In the genomic region with DNA sequence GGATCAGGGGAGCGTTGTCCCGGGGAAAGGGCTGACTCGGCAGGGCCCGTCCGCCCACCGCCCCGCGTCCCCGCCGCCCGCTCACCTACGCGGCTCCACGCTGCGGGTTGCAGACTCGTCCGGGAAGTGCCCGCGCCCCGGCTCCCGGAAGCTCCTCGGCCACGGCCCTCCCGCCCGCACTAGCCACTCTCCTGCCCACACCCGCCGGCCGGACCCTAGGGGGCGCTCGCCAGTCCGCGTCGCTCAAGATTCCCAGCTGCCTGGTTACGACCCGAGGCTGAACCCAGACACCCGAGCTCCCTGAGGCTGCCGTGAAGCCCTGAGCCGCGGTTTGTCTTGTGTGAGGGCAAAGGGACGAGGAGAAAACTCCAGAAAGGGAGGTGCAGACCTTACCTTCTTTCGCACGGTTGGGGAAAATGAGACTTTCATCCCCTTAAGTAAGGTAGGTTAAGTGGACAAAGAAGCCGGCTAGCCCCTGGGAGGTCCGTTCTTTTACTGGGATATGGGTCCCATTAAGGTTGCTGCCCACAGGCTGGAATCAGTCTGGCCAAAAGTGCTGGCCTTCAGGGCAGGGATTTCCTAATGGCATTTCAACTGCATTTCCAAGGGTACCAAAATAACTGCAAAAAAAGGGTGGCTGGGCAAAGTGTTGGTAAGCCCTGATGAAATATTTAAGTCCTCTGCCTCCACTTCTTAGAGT, we compare ENCODE assay signal across 8 mouse cellular contexts. TPM values are rescaled to one million over a fixed set of nuclear protein-coding genes. Genes with fewer than 3 reads are reported as not detected.
DNase-seq lines count a peak whose midpoint lies in the region; ATAC-seq and TF ChIP-seq lines count a peak whose summit lies in the region.

Srpr (plus strand) TSS at position 404 of the 700 bp plus-strand sequence.
Tirap (minus strand) TSS at position 520 of the 700 bp plus-strand sequence.

- peak; percentile 85 for DNase-seq in G1E (ENCODE audit: low spot score)
- peak; percentile 92 to 95 for DNase-seq in cerebellum, adult 18-20 months
- peak; percentile 85 for DNase-seq in heart, postnatal 25 days (ENCODE audit: low spot score)
- peak; percentile 83 for DNase-seq in layer of hippocampus, adult 11-12 months (ENCODE audit: low spot score)
- DNase-seq in lung, adult 18-20 months: peak; percentile 93 to 95
- DNase-seq in testis, postnatal 10 days (ENCODE audit: low spot score): peak; percentile 95

- H3K9me3 ChIP-seq in G1E (replicated peaks): no peaks in the 10 kb centered on the region
- H3K9me3 ChIP-seq in forebrain, embryonic 16.5 days (ENCODE audit: control insufficient read depth, low read length): no peaks in the 10 kb centered on the region
- H3K9me3 ChIP-seq in neural tube, embryonic 14.5 days (ENCODE audit: control insufficient read depth, low read length): no peaks in the 10 kb centered on the region

- peak within 1 kb of the TSS; percentile 78 for H3K4me3 ChIP-seq in G1E (ENCODE audit: low read depth, low read length)
- peak within 1 kb of the TSS; percentile 53 for H3K4me3 ChIP-seq in forebrain, embryonic 16.5 days (replicated peaks; ENCODE audit: low read length)
- H3K4me3 ChIP-seq in neural tube, embryonic 14.5 days (ENCODE audit: low read depth, low read length): peak within 1 kb of the TSS; percentile 48

- no peaks in the 10 kb centered on the region for H3K27me3 ChIP-seq in G1E (ENCODE audit: insufficient read depth, low read length)
- H3K27me3 ChIP-seq in forebrain, embryonic 16.5 days (replicated peaks; ENCODE audit: control insufficient read depth, insufficient read depth, low read length): no peaks in the 10 kb centered on the region
- H3K27me3 ChIP-seq in neural tube, embryonic 14.5 days (ENCODE audit: control insufficient read depth, insufficient read depth, low read length): no peaks in the 10 kb centered on the region

- H3K4me1 ChIP-seq in G1E (ENCODE audit: insufficient read depth, low read depth, low read length): peaks cover 48% of the 10 kb centered on the region
- peaks cover 13% of the 10 kb centered on the region for H3K4me1 ChIP-seq in forebrain, embryonic 16.5 days (replicated peaks; ENCODE audit: control insufficient read depth, insufficient read depth, low read length)
- H3K4me1 ChIP-seq in neural tube, embryonic 14.5 days (ENCODE audit: control insufficient read depth, insufficient read depth, low read length): peaks cover 11% of the 10 kb centered on the region

- H3K9ac ChIP-seq in forebrain, embryonic 16.5 days (replicated peaks; ENCODE audit: low read depth, low read length): peak within 1 kb of the TSS; percentile 72
- peak within 1 kb of the TSS; percentile 66 for H3K9ac ChIP-seq in neural tube, embryonic 14.5 days (replicated peaks; ENCODE audit: low read depth, low read length)

- peaks cover 28% of the 10 kb centered on the region for H3K36me3 ChIP-seq in G1E (replicated peaks)
- H3K36me3 ChIP-seq in forebrain, embryonic 16.5 days (ENCODE audit: control insufficient read depth, insufficient read depth): peaks cover 3% of the 10 kb centered on the region; the same call in 1 of the 2 replicates
- no peaks in the 10 kb centered on the region for H3K36me3 ChIP-seq in neural tube, embryonic 14.5 days (ENCODE audit: control insufficient read depth, insufficient read depth, low read length)

- H3K27ac ChIP-seq in forebrain, embryonic 16.5 days (ENCODE audit: low read length): no peak within 1 kb of the TSS
- H3K27ac ChIP-seq in neural tube, embryonic 14.5 days (ENCODE audit: low read depth, low read length): no peak within 1 kb of the TSS; the same call in 1 of the 2 replicates

- intact Hi-C loops in heart, postnatal 25 days (cut with DNase I): loop anchor here (10.0 kb wide), 1 partner anchor 345 kb away; no protein-coding TSS in a partner anchor

- peak; percentile 75 for ATAC-seq in G1E (ENCODE audit: extremely low read depth, insufficient number of reproducible peaks, low FRiP score, poor library complexity, severe bottlenecking)
- ATAC-seq in forebrain, embryonic 16.5 days: peak; percentile 86
- peak; percentile 90 for ATAC-seq in neural tube, embryonic 14.5 days (ENCODE audit: low read depth)

- WGBS in forebrain, embryonic 16.5 days: 0% methylated on average over 38 of the region's 44 CpGs
- under 1% methylated on average over 44 of the region's 44 CpGs for WGBS in neural tube, embryonic 14.5 days

- H3K4me2 ChIP-seq in forebrain, embryonic 16.5 days (ENCODE audit: low read length): peak within 1 kb of the TSS; percentile 58
- H3K4me2 ChIP-seq in neural tube, embryonic 14.5 days (ENCODE audit: low read depth, low read length): peak within 1 kb of the TSS; percentile 77

- peak; percentile 38; the same call in 1 of the 2 replicates for TF ChIP-seq CTCF in G1E (IDR thresholded peaks at IDR 0.05; ENCODE audit: low read depth, low read length)

RNA-seq across cellular contexts. Expression of gene Srpr, which starts in this region (rescaled TPM):
- total RNA-seq in G1E (2014; fragmentation: Nextera tagmentation) (58.0 and 62.1 TPM in 2 replicates), G1E (2017) (33.6 and 42.1 TPM in 2 replicates)
- 6.2 and 7.0 TPM in 2 replicates for polyA plus RNA-seq in G1E (2012)
- polyA plus RNA-seq in forebrain, embryonic 16.5 days (2015; fragmentation: Nextera tagmentation; extraction: Ambion mirVana): 52.6 and 56.4 TPM in 2 replicates
- total RNA-seq in heart, postnatal 25 days (2021): 100 to 1,000 TPM in 1 of 2 experiments, 10 to 100 TPM in 1; 87.9 to 100 TPM
- 64.9 and 71.4 TPM in 2 replicates for polyA plus RNA-seq in neural tube, embryonic 14.5 days (2014; fragmentation: Nextera tagmentation; extraction: Ambion mirVana)

RNA-seq across cellular contexts. Expression of gene Tirap, which starts in this region (rescaled TPM):
- total RNA-seq in G1E (2014; fragmentation: Nextera tagmentation) (6.8 and 11.7 TPM in 2 replicates), G1E (2017) (7.7 and 8.1 TPM in 2 replicates)
- 5.0 and 5.3 TPM in 2 replicates for polyA plus RNA-seq in G1E (2012)
- polyA plus RNA-seq in forebrain, embryonic 16.5 days (2015; fragmentation: Nextera tagmentation; extraction: Ambion mirVana): 3.9 and 4.2 TPM in 2 replicates
- total RNA-seq in heart, postnatal 25 days (2021): 1 to 10 TPM; 6.1 to 6.5 TPM
- 3.8 and 5.1 TPM in 2 replicates for polyA plus RNA-seq in neural tube, embryonic 14.5 days (2014; fragmentation: Nextera tagmentation; extraction: Ambion mirVana)
